Mouse (Mus musculus) ovary, postnatal 14 days (tissue): ENCODE results near the gene Pidd1.
"Not testable (repeated sequence)": the region's sequence is repeated elsewhere in the genome, so short reads cannot be mapped to it uniquely, and the experiment has no call there.

Experiments used
- DNase-seq: peaks from one replicate; pipeline ENCODE4 v3.0.0; 2022; ENCODE audit warnings: low spot score

Pidd1 gene

GRCm38 (mm10) chr7:141458661-141459060 lies 14.8 kb upstream of the Pidd1 start:
- no peak for DNase-seq

GRCm38 (mm10) chr7:141457986-141458660 lies 14.3 kb upstream of the Pidd1 start:
- DNase-seq, result no peak

- DNase-seq, result no peak
These were observed 13.4 kb upstream of the Pidd1 start for GRCm38 (mm10) chr7:141457236-141457635.

GRCm38 (mm10) chr7:141456739-141457138 lies 12.9 kb upstream of the Pidd1 start:
- no peak for DNase-seq

GRCm38 (mm10) chr7:141455610-141456314 lies 11.9 kb upstream of the Pidd1 start:
- DNase-seq, result no peak

GRCm38 (mm10) chr7:141454967-141455551 lies 11.2 kb upstream of the Pidd1 start, which contains the start of gene Pnpla2:
Gene Pnpla2, plus strand, starts transcription at chr7:141455198.
- DNase-seq, result peak; percentile 88

- no peak for DNase-seq
These were observed 9.8 kb upstream of the Pidd1 start for GRCm38 (mm10) chr7:141453636-141454035.

- DNase-seq, result no peak
These were observed 8.1 kb upstream of the Pidd1 start for GRCm38 (mm10) chr7:141451928-141452327.

- DNase-seq, result peak; percentile 86
These were observed 3.5 kb upstream of the Pidd1 start, which contains the start of gene Rplp2 for GRCm38 (mm10) chr7:141447110-141447991. Gene Rplp2, plus strand, starts transcription at chr7:141447370.

DNA sequence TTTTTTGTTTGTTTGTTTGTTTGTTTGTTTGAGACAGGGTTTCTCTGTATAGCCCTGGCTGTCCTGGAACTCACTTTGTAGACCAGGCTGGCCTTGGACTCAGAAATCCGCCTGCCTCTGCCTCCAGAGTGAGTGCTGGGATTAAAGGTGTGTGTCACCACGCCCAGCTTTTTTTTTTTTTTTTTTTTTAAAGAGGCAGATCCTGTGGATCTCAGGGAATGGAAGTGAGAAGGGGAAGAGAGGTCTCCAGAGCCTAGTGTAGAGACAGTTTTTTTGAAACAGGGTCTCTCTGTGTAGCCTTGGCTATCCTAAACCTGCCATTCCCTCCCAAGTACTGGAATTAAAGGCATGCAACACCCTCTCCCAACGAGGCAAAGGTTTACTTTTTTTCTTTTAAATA lies 2.5 kb upstream of the Pidd1 start:
- DNase-seq, result not testable (repeated sequence)

- DNase-seq, result no peak
These were observed 574 bp downstream of the Pidd1 start for GRCm38 (mm10) chr7:141443081-141443821.

DNA sequence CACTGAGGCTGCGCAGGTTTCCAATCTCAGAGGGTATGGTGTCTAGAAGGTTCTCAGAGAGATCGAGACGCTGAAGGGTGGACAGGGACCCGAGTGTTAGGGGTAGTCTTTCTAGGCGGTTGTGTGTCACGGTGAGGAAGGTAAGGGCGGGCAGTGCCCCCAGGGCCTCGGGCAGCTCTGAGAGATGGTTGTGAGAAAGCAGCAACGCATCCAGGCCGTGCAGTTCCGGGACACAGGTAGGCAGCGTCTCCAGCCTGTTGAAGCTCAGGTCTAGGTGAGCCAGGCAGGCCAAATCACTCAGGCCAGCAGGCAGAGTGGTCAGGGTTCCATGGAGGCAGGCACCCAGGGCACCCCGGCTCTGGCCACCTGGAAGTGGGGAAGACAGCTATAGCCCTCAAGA lies 1.6 kb downstream of the Pidd1 start:
- no peak for DNase-seq

- no peak for DNase-seq
These were observed 2.4 kb downstream of the Pidd1 start for GRCm38 (mm10) chr7:141441460-141441859.

GRCm38 (mm10) chr7:141440613-141441012 lies 3.2 kb downstream of the Pidd1 start:
- no peak for DNase-seq

DNA sequence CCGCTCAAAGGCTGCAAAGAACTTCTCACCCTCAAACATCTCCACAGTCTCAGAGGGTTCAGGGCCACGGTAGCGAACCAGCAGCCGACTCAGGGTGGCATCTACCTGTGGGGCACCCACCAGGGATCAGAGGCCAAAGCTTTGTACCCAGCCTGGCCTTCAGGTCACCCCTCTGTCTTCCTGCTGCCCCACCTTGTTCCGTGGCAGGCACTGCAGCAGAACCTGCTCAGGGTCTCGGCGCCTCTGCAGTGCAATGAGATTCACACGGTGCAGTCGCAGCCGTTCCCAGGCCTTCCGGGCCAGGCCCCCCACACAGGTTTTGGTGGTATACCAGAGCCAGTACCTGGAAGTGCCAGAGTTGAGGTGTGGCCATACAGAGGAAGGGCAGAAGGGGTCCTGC lies 4.0 kb downstream of the Pidd1 start:
- DNase-seq, result no peak

GRCm38 (mm10) chr7:141439140-141439679 lies 4.6 kb downstream of the Pidd1 start:
- no peak for DNase-seq

DNA sequence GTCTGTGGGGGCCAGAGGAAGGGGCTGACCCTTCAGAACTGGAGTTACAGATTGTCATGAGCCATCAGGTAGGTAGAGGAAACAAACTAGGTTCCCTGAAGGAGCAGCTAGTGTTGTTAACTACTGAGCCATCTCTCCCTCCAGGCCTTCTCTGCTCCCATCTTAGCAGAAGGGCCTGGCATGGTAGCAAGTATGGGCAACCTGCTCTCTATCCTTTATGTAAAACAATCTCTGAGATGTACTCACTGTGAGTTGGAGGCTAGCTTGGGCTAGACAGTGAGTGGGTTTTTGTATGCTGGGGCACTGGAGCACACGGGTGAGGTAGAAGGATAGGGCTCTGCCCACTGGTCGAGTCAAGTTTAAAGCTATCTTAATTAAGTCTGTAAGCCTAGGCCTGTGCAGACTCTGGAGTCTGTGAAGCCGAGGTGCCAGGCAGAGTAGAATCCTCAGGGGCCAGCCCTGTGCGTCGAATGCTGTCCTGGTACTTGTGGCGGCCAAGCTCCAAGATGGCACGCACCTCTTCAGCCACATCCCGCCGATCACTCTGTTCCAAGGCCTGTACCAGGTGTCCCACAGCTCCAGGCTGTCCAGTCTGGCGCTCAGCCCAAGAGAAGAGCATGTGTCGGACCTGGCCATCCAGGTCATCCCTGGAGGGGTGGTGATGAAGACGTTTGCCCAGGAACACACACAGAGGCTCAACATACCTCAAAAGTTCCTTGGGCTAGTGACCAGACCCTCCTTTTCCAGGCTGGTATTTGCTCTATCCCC lies 5.4 kb downstream of the Pidd1 start:
- DNase-seq, result no peak

DNA sequence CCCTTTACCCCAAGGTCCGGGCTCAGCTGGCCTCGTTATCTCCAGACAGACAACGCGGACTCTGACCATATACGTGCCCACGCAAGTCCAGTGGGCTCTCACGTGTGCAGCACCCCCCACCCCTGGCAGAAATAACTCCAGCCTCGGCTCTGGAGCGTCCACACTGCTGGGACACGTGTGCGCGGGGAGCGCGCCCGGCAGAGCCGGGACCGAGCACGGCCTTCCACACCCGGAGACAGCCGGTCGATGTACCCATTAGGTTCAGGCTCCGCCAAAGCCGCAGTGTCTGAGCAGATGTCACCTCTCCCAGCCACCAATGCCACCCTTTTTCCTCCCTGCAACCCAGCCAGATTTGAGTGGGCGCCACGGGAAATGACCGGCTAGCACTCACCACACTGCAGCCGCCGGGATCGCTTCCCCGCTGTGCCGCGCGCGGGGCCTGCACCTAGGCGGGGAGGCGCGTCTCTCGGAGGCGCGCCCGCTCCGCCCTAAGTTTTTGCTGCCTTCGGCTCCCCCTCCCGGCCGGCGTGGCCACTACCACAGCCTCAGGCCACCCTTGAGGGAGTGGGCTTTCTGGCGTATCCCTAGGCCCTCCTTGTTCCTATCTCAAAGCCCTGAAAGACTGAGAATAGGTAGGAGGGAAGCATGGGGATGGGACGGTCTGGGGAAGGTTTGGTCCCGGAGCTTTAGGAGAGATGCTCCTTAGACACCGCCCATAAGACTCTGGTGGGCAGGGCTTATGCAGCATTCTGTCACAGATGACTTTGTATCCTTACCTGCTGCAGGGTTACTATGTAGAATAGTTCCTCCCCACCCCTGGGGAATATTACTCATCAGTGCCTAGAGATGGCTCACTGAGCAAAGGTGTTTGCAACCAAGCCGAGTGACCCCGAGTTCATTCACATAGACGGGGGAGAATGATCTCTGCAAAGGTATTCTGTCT lies 6.4 kb downstream of the Pidd1 start, which contains the start of gene Slc25a22:
Gene Slc25a22 (minus strand): TSS at position 715 of the 943 bp plus-strand sequence.
- DNase-seq, result peak; percentile 76

GRCm38 (mm10) chr7:141436523-141436892 lies 7.3 kb downstream of the Pidd1 start:
- no peak for DNase-seq
